Mouse (Mus musculus): ENCODE data around the gene Olig3. TPM values are rescaled to one million over a fixed set of nuclear protein-coding genes. Genes with fewer than 3 reads are reported as not detected.

Olig3 gene
- polyA plus RNA-seq, 1 experiment from 2014 or later = 99.1 TPM

DNA sequence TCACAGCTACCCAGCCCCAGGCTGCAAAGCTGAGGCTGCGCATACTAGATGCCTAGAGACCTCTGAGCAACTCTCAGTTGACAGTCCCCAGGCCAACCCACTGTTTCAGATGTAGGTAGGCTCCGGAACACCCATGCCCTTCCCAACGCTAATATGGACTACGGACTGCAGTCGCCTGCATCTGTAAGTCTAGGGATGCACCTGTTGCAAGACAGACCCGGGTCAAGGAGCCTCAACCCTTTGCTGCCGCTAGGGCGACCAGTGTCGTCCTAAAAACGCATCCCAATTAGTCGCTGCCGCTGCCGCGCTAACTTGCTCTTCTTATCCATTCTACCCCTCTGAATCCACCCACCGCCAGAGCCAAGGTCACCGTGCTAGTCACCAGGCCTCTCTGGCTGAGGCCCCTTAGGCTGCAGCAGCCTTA lies 3.4 kb upstream of the Olig3 start:
- Histone ChIP-seq H3K9me3 (no peaks in the 10 kb centered on the region), H3K36me3 (no peaks in the 10 kb centered on the region), H3K27ac (peak overlapping the region; percentile 78), H3K4me3 (peak overlapping the region; percentile 60), H3K27me3 (ENCODE audit: insufficient read depth, poor library complexity, severe bottlenecking) (peaks cover 100% of the 10 kb centered on the region), H3K4me1 (replicated peaks) (peaks cover 42% of the 10 kb centered on the region)
- WGBS = under 1% methylated on average over 16 of the region's 16 CpGs
- peak; percentile 71 for DNase-seq (ENCODE audit: low spot score)

DNA sequence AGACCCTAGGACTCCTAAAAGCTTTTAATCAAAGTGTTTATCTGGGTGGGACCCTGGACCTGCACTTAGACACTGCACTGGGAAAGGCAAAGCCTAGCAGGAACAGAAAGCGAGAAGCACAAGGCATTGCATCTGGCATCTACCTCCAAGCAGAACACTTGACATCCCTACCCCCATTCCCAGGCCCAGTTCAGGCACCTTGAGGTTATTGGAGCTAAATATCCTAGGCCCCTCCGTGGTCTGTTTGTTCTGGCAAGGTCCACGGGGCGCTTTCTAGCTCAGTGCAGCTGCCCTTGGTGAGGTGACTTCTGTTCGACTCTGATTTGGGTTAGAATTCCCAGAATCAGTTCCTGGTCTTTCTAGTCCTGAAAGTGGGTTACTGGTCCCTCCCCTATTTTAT lies 2.7 kb upstream of the Olig3 start:
- Histone ChIP-seq H3K9me3 (no peaks in the 10 kb centered on the region), H3K27me3 (ENCODE audit: insufficient read depth, poor library complexity, severe bottlenecking) (peaks cover 100% of the 10 kb centered on the region), H3K4me3 (peak overlapping the region; percentile 60), H3K27ac (peak overlapping the region; percentile 78), H3K4me1 (replicated peaks) (peaks cover 42% of the 10 kb centered on the region), H3K36me3 (no peaks in the 10 kb centered on the region)
- WGBS = 3% methylated on average over 5 of the region's 5 CpGs
- peak; percentile 25 for DNase-seq (ENCODE audit: low spot score)

DNA sequence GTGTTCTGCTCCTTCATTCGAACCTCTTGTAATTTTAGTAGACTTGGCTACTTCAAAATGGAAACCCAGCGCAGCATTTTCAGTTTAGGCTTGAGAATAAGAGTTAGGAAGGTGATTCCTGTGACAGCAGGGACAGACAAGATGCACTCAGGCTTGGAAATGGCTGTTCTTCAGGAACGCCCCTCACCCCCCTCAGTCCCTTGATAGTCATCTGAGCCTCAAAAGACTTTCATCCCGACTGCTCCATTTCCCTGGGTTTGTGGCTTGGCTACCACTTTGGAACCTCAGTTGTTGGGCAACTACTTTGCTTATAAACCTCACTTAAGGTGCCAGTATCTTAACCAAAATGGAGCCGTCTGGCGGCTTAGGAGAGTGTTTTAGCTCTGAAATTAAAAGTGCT lies 2.2 kb upstream of the Olig3 start:
- WGBS = 2% methylated on average over 6 of the region's 6 CpGs
- peak overlapping the region; percentile 60 for H3K4me3 ChIP-seq
- peaks cover 42% of the 10 kb centered on the region for H3K4me1 ChIP-seq (replicated peaks)
- DNase-seq (ENCODE audit: low spot score) = peak; percentile 25
- H3K27me3 ChIP-seq (ENCODE audit: insufficient read depth, poor library complexity, severe bottlenecking) = peaks cover 100% of the 10 kb centered on the region
- no peaks in the 10 kb centered on the region for H3K9me3 ChIP-seq
- H3K36me3 ChIP-seq = no peaks in the 10 kb centered on the region
- H3K27ac ChIP-seq = peak overlapping the region; percentile 78; the same call in 1 of the 2 replicates

DNA sequence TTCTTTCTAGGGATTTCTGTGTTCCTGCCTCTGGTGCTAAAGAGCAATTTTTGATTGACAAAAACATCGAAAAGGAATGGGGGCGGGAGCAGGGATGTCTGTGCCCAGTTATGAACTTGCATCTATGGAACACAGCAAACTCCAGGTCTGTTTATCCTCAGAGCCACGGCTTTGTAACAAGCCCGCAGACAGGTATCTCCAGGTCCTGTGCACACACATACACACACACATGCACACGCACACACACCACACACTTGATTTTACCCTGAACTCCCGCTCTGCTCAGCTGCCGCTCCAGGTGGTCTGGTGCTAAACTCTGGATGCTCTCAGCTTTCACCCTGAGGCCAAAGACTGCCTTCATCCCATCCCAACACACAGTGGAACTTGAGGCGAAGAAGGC lies 1.3 kb upstream of the Olig3 start:
- peak overlapping the region; percentile 60 for H3K4me3 ChIP-seq
- H3K27me3 ChIP-seq (ENCODE audit: insufficient read depth, poor library complexity, severe bottlenecking) = peaks cover 100% of the 10 kb centered on the region
- peaks cover 42% of the 10 kb centered on the region for H3K4me1 ChIP-seq (replicated peaks)
- 2% methylated on average over 8 of the region's 8 CpGs for WGBS
- H3K27ac ChIP-seq = peak overlapping the region; percentile 78
- H3K9me3 ChIP-seq = no peaks in the 10 kb centered on the region
- H3K36me3 ChIP-seq = no peaks in the 10 kb centered on the region
- peak; percentile 43 for DNase-seq (ENCODE audit: low spot score)

DNA sequence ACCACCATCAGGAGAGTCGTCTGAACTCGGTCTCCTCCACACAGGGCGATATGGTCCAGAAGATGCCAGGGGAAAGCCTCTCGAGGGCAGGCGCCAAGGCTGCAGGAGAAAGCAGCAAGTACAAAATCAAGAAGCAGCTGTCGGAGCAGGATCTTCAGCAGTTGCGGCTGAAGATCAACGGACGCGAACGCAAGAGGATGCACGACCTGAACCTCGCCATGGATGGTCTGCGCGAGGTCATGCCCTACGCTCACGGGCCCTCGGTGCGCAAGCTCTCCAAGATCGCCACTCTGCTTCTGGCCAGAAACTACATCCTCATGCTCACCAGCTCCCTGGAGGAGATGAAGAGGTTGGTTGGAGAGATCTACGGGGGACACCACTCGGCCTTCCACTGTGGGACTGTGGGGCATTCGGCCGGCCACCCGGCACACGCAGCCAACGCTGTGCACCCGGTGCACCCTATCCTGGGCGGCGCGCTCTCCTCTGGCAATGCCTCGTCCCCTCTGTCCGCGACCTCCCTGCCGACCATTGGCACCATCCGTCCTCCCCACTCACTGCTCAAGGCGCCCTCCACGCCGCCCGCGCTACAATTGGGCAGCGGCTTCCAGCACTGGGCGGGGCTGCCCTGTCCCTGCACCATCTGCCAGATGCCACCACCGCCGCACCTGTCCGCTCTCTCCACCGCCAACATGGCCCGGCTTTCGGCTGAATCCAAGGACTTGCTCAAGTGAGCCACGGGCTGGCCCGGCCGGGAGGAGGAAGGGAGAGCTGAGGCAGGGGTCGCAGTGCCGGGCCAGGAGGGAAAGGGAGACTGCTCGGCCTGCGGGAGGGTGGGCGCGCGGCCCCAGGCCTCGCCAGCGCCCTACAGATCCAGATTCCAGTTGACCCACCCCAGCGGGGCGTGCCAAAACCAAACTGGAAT lies 648 bp downstream of the Olig3 start:
- no peaks in the 10 kb centered on the region for H3K9me3 ChIP-seq
- H3K4me3 ChIP-seq = peak overlapping the region; percentile 60
- H3K36me3 ChIP-seq = no peaks in the 10 kb centered on the region
- peaks cover 100% of the 10 kb centered on the region for H3K27me3 ChIP-seq (ENCODE audit: insufficient read depth, poor library complexity, severe bottlenecking)
- H3K4me1 ChIP-seq (replicated peaks) = peaks cover 53% of the 10 kb centered on the region
- under 1% methylated on average over 63 of the region's 63 CpGs for WGBS
- peak; percentile 60 for DNase-seq (ENCODE audit: low spot score)
- peak overlapping the region; percentile 88 for H3K27ac ChIP-seq

DNA sequence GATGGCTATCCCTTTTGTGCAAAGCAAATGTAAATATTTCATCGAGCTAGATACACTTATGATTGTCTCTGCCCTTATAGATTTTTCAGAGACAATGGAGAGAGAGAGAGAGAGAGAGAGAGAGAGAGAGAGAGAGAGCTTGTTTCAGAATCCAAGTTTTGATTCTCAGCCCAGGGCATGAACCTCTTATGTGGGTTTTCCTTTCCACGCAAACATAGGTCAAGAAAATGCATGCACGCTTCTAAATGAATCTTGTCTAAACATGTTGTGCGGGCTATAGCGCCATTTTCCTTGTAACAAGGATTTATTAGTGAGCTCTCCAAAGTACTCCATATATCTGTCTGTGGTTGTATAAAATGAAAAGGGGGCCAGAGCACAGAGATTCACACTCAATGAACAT lies 1.5 kb downstream of the Olig3 start:
- H3K9me3 ChIP-seq = no peaks in the 10 kb centered on the region
- no peaks in the 10 kb centered on the region for H3K36me3 ChIP-seq
- peak overlapping the region; percentile 60 for H3K4me3 ChIP-seq
- H3K27me3 ChIP-seq (ENCODE audit: insufficient read depth, poor library complexity, severe bottlenecking) = peaks cover 100% of the 10 kb centered on the region
- H3K27ac ChIP-seq = peak overlapping the region; percentile 88
- 11% methylated on average over 5 of the region's 5 CpGs for WGBS
- H3K4me1 ChIP-seq (replicated peaks) = peaks cover 50% of the 10 kb centered on the region
- DNase-seq (ENCODE audit: low spot score) = no peak

DNA sequence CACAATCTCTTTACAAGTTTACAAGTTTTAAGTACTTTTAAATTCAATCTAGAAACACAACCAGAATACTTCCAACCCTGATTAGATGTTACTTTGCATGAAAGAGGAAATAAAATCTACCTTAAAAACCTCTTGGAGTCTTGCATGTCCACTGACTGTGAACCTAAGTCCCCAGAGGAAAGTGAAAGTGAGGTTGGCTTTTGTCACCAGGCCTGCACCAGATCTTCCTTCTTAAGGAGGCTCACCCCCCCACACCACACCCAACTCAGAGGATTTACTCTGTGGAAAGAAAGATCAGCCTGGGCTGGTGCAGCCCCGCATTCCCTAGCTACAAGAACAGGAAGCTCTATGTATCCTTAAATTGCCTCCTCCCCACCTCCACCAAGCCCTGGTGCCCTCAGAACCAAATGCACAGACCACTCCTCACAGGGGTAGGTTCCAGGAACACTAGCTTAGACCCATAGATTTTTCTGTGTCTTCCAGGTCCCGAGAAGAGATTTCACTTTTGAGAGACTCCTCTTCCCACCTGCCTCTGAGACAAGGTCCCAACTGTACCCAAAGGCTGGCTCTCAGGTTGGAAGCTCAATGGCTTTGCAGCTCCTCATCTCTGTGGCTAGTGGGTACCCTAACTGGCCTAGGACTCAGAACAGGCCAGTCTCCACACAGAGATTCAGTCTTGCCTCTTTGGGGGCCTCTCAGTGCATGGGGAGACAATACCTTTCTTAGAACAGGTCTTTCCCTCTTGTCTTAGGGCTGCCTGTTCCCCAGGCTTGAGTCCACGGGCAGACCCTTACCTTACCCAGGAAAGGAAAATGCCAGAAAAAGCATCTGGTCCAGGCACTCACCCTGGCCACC lies 4.3 kb downstream of the Olig3 start:
- WGBS = 22% methylated on average over 3 of the region's 3 CpGs
- H3K27ac ChIP-seq = peak overlapping the region; percentile 72; the same call in 1 of the 2 replicates
- H3K36me3 ChIP-seq = no peaks in the 10 kb centered on the region
- H3K9me3 ChIP-seq = no peaks in the 10 kb centered on the region
- peaks cover 39% of the 10 kb centered on the region for H3K4me1 ChIP-seq (replicated peaks)
- H3K4me3 ChIP-seq = peak overlapping the region; percentile 36
- DNase-seq (ENCODE audit: low spot score) = peak; percentile 24
- H3K27me3 ChIP-seq (ENCODE audit: insufficient read depth, poor library complexity, severe bottlenecking) = peaks cover 100% of the 10 kb centered on the region

DNA sequence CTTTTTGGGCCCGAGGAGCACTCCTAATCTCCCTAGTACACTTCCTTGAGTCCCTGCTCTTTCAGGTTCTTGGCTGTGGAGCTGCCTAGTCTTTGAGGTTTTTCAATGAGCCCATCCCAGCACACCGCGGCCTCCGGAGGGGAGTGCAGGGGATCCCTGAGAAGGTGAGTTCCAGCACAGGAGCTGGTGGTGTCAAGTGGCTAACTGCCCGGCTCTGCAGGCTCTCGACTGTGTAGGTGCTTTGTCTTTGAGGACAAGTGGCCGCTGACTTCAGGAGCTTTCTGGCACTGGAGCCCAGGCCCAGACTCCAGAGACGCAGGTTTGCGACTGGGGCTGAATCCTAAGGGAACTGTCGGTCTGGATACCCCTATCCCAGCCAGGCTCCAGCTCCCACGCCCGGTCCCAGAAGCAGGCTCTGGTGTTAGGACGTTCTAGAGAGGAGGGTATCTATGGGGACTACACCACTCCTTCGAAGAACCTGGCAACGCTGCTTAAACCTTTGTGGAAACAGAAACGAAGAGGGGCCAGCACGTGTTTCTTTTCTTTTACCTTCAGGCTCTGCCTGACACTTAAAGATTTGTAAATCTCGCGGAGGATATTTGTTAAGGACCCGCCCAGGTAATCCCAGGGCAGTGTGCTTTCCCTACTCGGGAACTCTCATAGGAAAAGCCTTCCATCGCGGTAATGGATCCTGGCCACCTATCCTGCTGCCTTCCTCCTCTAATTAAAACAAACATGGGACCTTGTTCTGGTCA lies 5.4 kb downstream of the Olig3 start:
- Histone ChIP-seq H3K27ac (peak overlapping the region; percentile 72), H3K27me3 (ENCODE audit: insufficient read depth, poor library complexity, severe bottlenecking) (peaks cover 100% of the 10 kb centered on the region), H3K9me3 (no peaks in the 10 kb centered on the region), H3K4me1 (replicated peaks) (peaks cover 36% of the 10 kb centered on the region), H3K36me3 (no peaks in the 10 kb centered on the region), H3K4me3 (peak overlapping the region; percentile 36)
- DNase-seq (ENCODE audit: low spot score) = peak; percentile 53
- 2% methylated on average over 23 of the region's 23 CpGs for WGBS

DNA sequence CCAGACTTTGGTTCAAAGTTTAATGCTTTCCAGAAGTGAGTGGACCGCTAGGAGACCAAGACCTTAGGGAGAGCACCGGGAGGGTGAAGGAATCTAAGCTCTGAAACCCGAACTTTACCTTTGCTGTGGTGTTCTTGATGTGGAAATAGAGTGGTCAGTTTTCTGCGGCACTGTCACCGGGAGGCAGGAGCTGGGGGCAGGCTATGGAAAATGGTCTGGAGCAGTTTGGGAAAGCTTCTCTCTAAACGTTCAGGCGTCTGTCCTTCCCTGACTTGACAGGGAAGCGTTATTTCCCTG lies 5.9 kb downstream of the Olig3 start:
- Histone ChIP-seq H3K27ac (0 out of 2 replicates have a peak overlapping the region, but pooled peaks have one; percentile 72), H3K27me3 (ENCODE audit: insufficient read depth, poor library complexity, severe bottlenecking) (peaks cover 100% of the 10 kb centered on the region), H3K4me3 (peak overlapping the region; percentile 36), H3K36me3 (no peaks in the 10 kb centered on the region), H3K4me1 (replicated peaks) (peaks cover 30% of the 10 kb centered on the region), H3K9me3 (no peaks in the 10 kb centered on the region)
- DNase-seq (ENCODE audit: low spot score) = no peak
- 2% methylated on average over 8 of the region's 8 CpGs for WGBS

DNA sequence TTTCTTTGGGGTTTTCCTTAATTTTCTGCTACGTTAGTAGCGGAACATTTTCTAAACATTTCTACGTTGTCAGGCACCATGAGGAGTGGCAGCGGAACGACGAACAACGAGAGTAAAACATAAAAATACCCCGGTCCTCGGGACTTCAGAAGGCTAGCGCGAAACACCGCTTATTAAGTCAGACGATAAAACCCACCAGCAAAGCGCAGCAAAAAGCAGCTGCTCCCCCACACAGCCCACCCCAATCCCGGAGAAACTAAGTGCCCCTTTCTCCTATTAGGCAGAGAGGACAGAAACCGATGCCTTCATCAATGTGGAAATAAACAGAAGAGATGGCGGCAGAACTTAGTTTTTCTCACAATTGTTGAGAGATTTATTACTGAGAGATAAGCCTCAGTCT lies 6.5 kb downstream of the Olig3 start:
- H3K4me3 ChIP-seq = peak overlapping the region; percentile 36

DNA sequence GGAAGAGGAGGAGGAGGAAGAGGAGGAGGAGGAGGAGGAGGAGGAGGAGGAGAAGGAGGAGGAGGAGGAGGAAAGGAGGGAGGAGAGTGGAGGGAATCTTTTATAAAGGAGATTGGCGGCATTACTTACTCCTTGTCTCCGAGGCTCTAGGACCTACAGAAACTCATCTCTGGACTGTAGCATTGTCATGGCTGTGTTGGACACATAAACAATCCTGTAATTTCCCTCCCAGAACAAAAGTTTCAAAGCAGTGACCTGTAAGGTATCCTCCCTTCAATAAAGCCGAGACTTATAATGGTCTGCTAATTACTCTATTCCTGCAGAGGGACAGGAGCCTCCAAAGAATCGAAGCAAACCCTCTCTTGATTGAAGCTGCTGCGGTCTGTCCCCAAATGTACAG lies 7.0 kb downstream of the Olig3 start:
- Histone ChIP-seq H3K27ac (no peak overlapping the region), H3K27me3 (ENCODE audit: insufficient read depth, poor library complexity, severe bottlenecking) (peaks cover 99% of the 10 kb centered on the region), H3K36me3 (no peaks in the 10 kb centered on the region), H3K4me1 (replicated peaks) (peaks cover 26% of the 10 kb centered on the region), H3K4me3 (peak overlapping the region; percentile 36), H3K9me3 (no peaks in the 10 kb centered on the region)
- WGBS = 5% methylated on average over 5 of the region's 5 CpGs
- DNase-seq (ENCODE audit: low spot score) = peak; percentile 6

More for the DNA sequence above, 6.5 kb downstream of the Olig3 start:
- Histone ChIP-seq H3K27ac (0 out of 2 replicates have a peak overlapping the region, but pooled peaks have one; percentile 64), H3K27me3 (ENCODE audit: insufficient read depth, poor library complexity, severe bottlenecking) (peaks cover 100% of the 10 kb centered on the region), H3K4me1 (replicated peaks) (peaks cover 26% of the 10 kb centered on the region), H3K36me3 (no peaks in the 10 kb centered on the region), H3K9me3 (no peaks in the 10 kb centered on the region)
- 1% methylated on average over 17 of the region's 17 CpGs for WGBS
- DNase-seq (ENCODE audit: low spot score) = peak; percentile 27

DNA sequence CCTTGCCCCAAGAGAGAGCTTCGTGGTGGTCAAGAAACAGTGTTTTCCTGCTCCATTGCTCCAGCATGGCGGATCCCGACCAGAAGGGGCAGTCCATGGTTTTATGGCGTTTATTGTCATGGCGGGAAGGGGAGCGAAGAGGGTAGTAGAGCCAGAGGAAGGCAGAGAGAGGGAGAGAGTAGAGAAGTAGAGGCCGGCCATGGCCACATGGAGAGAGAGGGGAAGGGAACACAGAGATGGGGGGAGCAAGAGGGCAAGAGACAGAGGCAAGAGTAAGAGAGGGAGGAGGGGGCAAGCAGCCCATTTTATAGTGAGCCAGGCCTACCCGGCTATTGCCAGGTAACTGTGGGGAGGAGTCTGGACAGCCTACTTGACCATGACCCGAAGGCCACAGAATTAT lies 12.8 kb downstream of the Olig3 start:
- H3K4me3 ChIP-seq = no peak overlapping the region
- no peak overlapping the region for H3K27ac ChIP-seq
- H3K27me3 ChIP-seq (ENCODE audit: insufficient read depth, poor library complexity, severe bottlenecking) = peaks cover 59% of the 10 kb centered on the region
- no peaks in the 10 kb centered on the region for H3K9me3 ChIP-seq
- DNase-seq (ENCODE audit: low spot score) = no peak
- H3K36me3 ChIP-seq = no peaks in the 10 kb centered on the region
- WGBS = 90% methylated on average over 9 of the region's 9 CpGs
- peaks cover 28% of the 10 kb centered on the region for H3K4me1 ChIP-seq (replicated peaks)

Measured in hindbrain, embryonic 10.5 days (tissue).